Mouse (Mus musculus): ENCODE data around the gene Tyw1. TPM values are rescaled to one million over a fixed set of nuclear protein-coding genes. Genes with fewer than 3 reads are reported as not detected.

Tyw1 gene
- total and polyA plus RNA-seq, 3 experiments, result 5.1 to 9.8 (median 7.0) TPM

DNA sequence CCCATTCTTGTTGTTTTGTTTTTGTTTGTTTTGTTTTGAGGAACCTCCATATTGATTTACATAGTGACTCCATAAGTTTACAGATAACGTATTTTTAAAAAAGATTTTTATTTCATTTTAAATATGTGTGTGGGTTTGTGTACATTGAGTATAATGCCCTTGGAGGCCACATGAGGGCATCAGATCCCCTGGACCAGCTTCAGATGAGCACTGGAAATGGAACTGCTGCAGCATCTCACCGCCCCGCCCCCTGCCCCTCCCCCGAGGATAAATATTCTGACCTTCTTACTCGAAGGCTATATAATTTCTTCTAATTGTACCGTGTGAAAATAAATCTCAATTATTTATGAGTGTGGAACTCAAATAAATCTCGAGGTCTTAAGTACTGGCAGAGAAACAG is 99.8 kb downstream of the Tyw1 start:
- H3K27ac ChIP-seq, result no peak overlapping the region
- no peaks in the 10 kb centered on the region for H3K4me1 ChIP-seq (ENCODE audit: control insufficient read depth, insufficient read depth, low read length)
- H3K4me3 ChIP-seq, result no peak overlapping the region
- H3K9ac ChIP-seq (ENCODE audit: low read depth, low read length), result no peak overlapping the region
- no peak for TF ChIP-seq POLR2A (IDR thresholded peaks at IDR 0.05; ENCODE audit: insufficient read depth, low read depth, low read length)
- intact Hi-C loops (cut with DNase I), result no loop called here
- DNase-seq, result no peak
- no peaks in the 10 kb centered on the region for H3K79me2 ChIP-seq (replicated peaks; ENCODE audit: control insufficient read depth, insufficient read depth, low read length)
- H3K36me3 ChIP-seq (ENCODE audit: control insufficient read depth, insufficient read depth, low read length), result no peaks in the 10 kb centered on the region
- H3K27me3 ChIP-seq (ENCODE audit: control insufficient read depth, insufficient read depth, low read length), result no peaks in the 10 kb centered on the region
- 54% methylated on average over 7 of the region's 7 CpGs for WGBS

DNA sequence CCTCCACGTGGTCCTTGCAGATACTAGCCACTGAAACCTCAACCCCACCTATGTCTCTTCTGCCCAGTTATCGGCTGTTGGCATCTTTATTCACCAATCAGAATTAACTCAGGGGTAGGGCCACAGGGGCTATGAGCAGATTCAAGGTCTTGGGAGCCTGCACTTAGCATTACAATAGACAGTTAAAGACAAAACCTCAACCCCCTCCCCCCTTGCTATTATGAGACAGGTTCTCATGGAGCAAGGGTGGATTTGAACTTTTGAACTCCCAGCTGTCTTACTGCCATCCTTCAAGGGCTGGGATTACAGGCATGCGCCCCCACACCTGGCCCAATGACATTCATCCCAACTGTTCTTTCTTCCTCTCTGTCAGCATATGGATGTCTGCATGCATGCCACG is 107.7 kb downstream of the Tyw1 start:
- Histone ChIP-seq H3K4me3 (no peak overlapping the region), H3K4me1 (ENCODE audit: control insufficient read depth, insufficient read depth, low read length) (no peaks in the 10 kb centered on the region), H3K79me2 (replicated peaks; ENCODE audit: control insufficient read depth, insufficient read depth, low read length) (no peaks in the 10 kb centered on the region), H3K9ac (ENCODE audit: low read depth, low read length) (no peak overlapping the region), H3K27ac (no peak overlapping the region), H3K27me3 (ENCODE audit: control insufficient read depth, insufficient read depth, low read length) (no peaks in the 10 kb centered on the region), H3K36me3 (ENCODE audit: control insufficient read depth, insufficient read depth, low read length) (no peaks in the 10 kb centered on the region)
- intact Hi-C loops (cut with DNase I), result no loop called here
- no peak for DNase-seq
- WGBS, result 63% methylated on average over 4 of the region's 4 CpGs
- no peak for TF ChIP-seq CTCF (IDR thresholded peaks at IDR 0.05)
- no peak for TF ChIP-seq EP300 (IDR thresholded peaks at IDR 0.05; ENCODE audit: insufficient read depth, low read depth, low read length)
- TF ChIP-seq POLR2A (IDR thresholded peaks at IDR 0.05; ENCODE audit: insufficient read depth, low read depth, low read length), result no peak

DNA sequence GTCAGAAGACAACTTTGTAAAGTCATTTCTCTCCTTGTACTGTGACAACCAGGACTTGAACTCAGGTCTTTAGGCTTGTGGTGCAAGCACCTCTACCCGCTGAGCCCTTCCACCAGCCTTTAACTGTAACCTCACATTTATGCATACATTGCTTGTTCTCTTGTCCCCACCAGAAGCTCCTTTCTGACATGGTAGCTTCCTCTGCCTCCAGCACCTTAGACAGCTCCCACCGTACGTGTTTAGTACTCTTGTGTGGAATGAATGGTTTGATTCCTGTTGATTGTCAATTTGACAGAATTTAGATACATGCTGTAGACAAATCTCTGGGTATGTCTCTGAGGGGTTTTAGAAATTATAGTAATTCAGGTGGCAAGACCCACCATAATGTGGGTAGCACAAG is 108.4 kb downstream of the Tyw1 start:
- Histone ChIP-seq H3K9ac (ENCODE audit: low read depth, low read length) (no peak overlapping the region), H3K79me2 (replicated peaks; ENCODE audit: control insufficient read depth, insufficient read depth, low read length) (no peaks in the 10 kb centered on the region), H3K4me1 (ENCODE audit: control insufficient read depth, insufficient read depth, low read length) (no peaks in the 10 kb centered on the region), H3K27ac (no peak overlapping the region), H3K27me3 (ENCODE audit: control insufficient read depth, insufficient read depth, low read length) (no peaks in the 10 kb centered on the region), H3K36me3 (ENCODE audit: control insufficient read depth, insufficient read depth, low read length) (no peaks in the 10 kb centered on the region), H3K4me3 (no peak overlapping the region)
- TF ChIP-seq POLR2A (IDR thresholded peaks at IDR 0.05; ENCODE audit: insufficient read depth, low read depth, low read length) (no peak), EP300 (IDR thresholded peaks at IDR 0.05; ENCODE audit: insufficient read depth, low read depth, low read length) (no peak), CTCF (IDR thresholded peaks at IDR 0.05) (no peak)
- intact Hi-C loops (cut with DNase I), result no loop called here
- 36% methylated on average over 3 of the region's 3 CpGs for WGBS
- DNase-seq, result no peak

DNA sequence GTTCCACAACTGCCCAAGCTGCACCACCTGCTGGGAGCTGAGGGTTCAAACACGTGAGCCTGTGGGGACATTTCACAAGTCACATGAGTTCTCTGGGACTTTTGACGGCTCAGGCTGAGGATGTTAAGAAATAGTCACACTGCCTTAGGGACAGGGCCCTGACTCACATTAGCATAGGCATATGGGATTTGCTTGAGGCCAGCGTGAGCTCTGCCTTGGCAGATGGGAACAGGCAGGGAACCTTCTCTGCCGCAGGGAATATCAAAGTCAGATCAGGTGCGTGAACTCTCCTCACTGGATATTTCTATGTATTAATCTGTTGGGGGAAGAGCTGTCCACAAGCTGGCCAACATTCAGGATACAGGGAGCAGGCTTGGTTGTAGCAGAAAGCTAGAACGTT is 112.8 kb downstream of the Tyw1 start:
- TF ChIP-seq EP300 (IDR thresholded peaks at IDR 0.05; ENCODE audit: insufficient read depth, low read depth, low read length), result no peak
- 75% methylated on average over 6 of the region's 6 CpGs for WGBS
- no peak overlapping the region for H3K27ac ChIP-seq
- no peaks in the 10 kb centered on the region for H3K36me3 ChIP-seq (ENCODE audit: control insufficient read depth, insufficient read depth, low read length)
- no peaks in the 10 kb centered on the region for H3K79me2 ChIP-seq (replicated peaks; ENCODE audit: control insufficient read depth, insufficient read depth, low read length)
- H3K27me3 ChIP-seq (ENCODE audit: control insufficient read depth, insufficient read depth, low read length), result no peaks in the 10 kb centered on the region
- DNase-seq, result no peak
- no peak overlapping the region for H3K9ac ChIP-seq (ENCODE audit: low read depth, low read length)
- no peak overlapping the region for H3K4me3 ChIP-seq
- intact Hi-C loops (cut with DNase I), result no loop called here
- H3K4me1 ChIP-seq (ENCODE audit: control insufficient read depth, insufficient read depth, low read length), result no peaks in the 10 kb centered on the region

DNA sequence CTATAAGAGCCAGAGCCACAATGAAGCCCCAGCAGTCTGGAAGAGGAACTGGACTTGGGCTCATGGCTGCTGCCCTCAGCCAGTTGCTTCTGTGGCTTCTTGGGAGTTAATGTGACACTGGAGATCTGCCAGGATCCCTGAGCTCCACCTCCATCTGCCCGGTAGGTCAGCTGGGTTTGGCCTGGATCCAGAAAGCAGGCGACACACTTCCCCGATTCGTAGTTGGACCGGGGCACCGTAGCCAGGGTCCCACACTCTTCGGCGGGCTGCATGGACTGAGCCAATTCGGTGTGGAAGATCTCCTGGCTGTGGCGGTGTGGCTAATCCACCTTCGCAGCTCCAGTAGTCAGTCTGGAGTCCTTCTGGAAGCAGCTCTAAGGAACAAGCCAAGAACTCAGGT is 113.8 kb downstream of the Tyw1 start, which contains the start of gene Caln1:
Gene Caln1 (plus strand): TSS at position 219 of the 400 bp plus-strand sequence.
- Histone ChIP-seq H3K4me3 (no peak within 1 kb of the TSS), H3K27me3 (ENCODE audit: control insufficient read depth, insufficient read depth, low read length) (no peaks in the 10 kb centered on the region), H3K4me1 (ENCODE audit: control insufficient read depth, insufficient read depth, low read length) (no peaks in the 10 kb centered on the region), H3K9ac (ENCODE audit: low read depth, low read length) (no peak within 1 kb of the TSS), H3K36me3 (ENCODE audit: control insufficient read depth, insufficient read depth, low read length) (no peaks in the 10 kb centered on the region), H3K27ac (no peak within 1 kb of the TSS), H3K79me2 (replicated peaks; ENCODE audit: control insufficient read depth, insufficient read depth, low read length) (no peaks in the 10 kb centered on the region)
- intact Hi-C loops (cut with DNase I), result no loop called here
- 38% methylated on average over 11 of the region's 11 CpGs for WGBS
- TF ChIP-seq CTCF (IDR thresholded peaks at IDR 0.05) (no peak), EP300 (IDR thresholded peaks at IDR 0.05; ENCODE audit: insufficient read depth, low read depth, low read length) (no peak), POLR2A (IDR thresholded peaks at IDR 0.05; ENCODE audit: insufficient read depth, low read depth, low read length) (no peak)
- no peak for DNase-seq

DNA sequence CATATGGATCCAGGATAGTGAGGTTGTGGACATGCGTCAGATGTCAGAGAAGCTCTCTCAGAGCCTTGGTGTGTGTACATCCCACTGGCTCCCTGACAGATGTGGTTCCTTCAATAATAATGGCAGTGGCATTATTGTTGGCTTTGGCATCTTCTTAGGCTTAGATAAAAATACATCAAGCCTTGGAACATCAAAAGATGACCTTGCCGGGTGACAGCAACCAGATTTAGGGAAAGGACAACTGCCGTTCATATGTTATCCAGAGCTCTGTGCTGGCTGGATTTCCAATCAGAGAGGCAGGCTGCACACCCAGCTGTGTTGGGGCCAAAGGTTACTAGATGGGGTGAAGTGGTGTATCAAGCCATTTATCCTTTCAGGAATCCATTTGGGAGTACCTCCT is 120.0 kb downstream of the Tyw1 start:
- no peak for DNase-seq

More for the DNA sequence above, 120.0 kb downstream of the Tyw1 start:
- Histone ChIP-seq H3K9ac (ENCODE audit: low read depth, low read length) (no peak overlapping the region), H3K79me2 (replicated peaks; ENCODE audit: control insufficient read depth, insufficient read depth, low read length) (no peaks in the 10 kb centered on the region), H3K4me1 (ENCODE audit: control insufficient read depth, insufficient read depth, low read length) (no peaks in the 10 kb centered on the region), H3K36me3 (ENCODE audit: control insufficient read depth, insufficient read depth, low read length) (no peaks in the 10 kb centered on the region), H3K27me3 (ENCODE audit: control insufficient read depth, insufficient read depth, low read length) (peaks cover 2% of the 10 kb centered on the region; the same call in 1 of the 2 replicates), H3K4me3 (no peak overlapping the region), H3K27ac (no peak overlapping the region)
- intact Hi-C loops (cut with DNase I), result no loop called here
- WGBS, result 84% methylated on average over 3 of the region's 3 CpGs
- no peak for TF ChIP-seq EP300 (IDR thresholded peaks at IDR 0.05; ENCODE audit: insufficient read depth, low read depth, low read length)
